Mouse (Mus musculus) frontal cortex, adult 2 months (tissue): Measurements from ENCODE around the gene Olfr155. TPM values are rescaled to one million over a fixed set of nuclear protein-coding genes. Genes with fewer than 3 reads are reported as not detected.
A peak's percentile ranks its signal among the peaks of the same experiment; 100 is the strongest.

ENCODE experiments used
- DNase-seq, 2 experiments: peaks; one replicate each; pipeline ENCODE4 v3.0.0; 2022; ENCODE audit warnings: low spot score in 1 of 2; ENCODE audit errors: extremely low spot score in 1 of 2
- polyA plus RNA-seq: library from polyadenylated mRNA; depleted of rRNA; stranded (reverse); fragments of >200 nt; gene quantifications from 2 replicates; pipeline ENCODE4 v1.2.3, GENCODE M21; 2012; rRNA removed

Olfr155 gene
- polyA plus RNA-seq, result 0.08 TPM in 1 of 2 replicates, not detected in the other

GRCm38 (mm10) chr4:43851265-43851664, at the start of gene Olfr155:
Gene Olfr155 (plus strand): TSS chr4:43851565.
- no peak for DNase-seq

DNA sequence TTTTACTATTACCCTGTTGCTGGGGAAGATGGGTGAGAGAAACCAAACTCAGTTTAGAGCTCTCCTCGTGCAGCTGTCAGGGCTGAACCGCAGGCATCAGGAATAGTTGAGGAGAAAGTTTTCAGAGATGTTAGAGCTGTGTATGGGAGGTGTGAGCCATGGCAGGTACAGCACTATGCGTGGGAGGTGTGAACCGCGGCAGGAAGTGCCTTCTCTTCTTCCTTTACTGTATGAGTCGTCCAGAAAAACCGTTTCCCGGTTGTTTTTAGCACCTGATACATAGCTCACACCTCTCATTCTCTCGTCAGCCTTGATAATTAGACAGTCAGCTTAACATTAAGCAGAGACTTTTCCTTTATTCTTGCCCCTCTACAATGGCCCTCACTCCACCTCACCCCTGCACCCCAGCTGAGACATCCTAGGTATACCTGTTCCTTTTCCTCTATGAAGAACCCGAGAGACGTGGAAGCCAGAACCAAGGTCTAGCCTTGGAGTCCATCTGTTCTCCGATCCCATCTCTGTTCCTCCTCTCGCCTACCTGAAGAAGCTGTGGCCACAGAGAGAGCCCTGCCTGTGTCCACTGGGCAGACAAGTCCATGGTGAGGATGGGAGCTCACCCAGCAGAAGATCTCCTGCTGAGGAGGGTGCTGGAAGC, 28.3 kb upstream of the Olfr155 start:
- DNase-seq, result peak; percentile 5 to 7

GRCm38 (mm10) chr4:43823845-43824337, 27.5 kb upstream of the Olfr155 start, which contains the start of gene Olfr156:
Gene Olfr156 (minus strand): TSS chr4:43823895.
- peak in 1 of 2 experiments; percentile 18 for DNase-seq

DNA sequence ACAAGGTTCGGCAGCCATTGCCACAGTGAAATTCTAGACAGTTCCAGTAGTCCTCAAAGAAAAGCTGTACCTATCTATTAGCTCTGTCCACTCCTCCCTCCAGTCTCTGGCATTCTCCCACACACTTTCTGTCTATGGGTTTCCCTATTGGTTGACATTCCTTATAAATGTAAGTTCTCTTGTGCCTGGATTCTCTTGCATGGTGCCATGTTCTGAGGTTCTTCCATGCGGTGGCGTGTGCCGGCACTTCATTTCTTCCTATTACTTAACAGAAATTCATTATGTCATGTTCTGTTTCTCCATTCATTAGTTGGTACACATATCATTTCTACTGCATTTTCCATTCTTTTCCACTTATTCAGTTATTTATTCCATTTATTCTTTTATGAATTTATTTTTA, 22.6 kb upstream of the Olfr155 start:
- no peak for DNase-seq

- no peak for DNase-seq
Observed at GRCm38 (mm10) chr4:43832031-43832430, 19.3 kb upstream of the Olfr155 start.

DNA sequence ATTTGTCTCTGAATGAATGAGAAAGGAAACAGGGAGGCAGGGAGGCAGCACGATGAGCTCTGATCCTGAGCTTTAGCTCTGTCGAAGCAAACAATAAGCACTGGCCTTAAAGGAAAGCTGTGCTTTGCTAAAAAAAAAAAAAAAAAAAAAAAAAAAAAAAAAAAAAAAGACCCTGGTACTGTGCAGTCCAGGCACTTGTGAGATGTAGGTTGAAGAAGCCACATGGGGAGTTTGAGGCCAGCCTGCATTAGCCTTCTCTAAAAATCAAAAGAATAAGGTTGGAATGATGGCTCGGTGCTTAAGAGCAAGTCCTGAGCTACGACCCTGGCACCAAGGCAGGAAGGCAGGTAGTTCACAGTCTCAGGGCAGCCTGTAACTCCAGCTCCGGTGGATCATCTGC, 17.6 kb upstream of the Olfr155 start:
- no peak for DNase-seq

DNA sequence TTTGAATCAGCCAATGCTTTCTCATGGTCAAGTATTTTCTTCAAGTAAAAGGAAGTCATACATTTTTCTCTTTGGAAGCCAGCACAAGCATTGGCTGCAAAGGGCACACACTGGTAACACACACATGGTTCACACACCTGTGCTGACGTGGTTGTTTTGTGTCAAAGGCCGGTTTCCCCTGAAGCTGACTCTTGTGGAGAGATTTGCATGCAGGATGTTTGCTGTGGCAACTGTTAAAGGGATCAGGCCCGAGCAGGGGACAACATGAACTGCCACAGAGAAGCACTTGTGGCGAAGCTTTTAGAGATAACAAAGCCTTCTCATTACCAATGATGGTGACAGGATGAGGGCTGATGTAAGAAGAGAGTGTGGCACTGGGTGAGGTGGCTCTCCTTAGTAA, 16.6 kb upstream of the Olfr155 start:
- DNase-seq, result no peak

- no peak for DNase-seq
Observed at GRCm38 (mm10) chr4:43838326-43838725, 13.0 kb upstream of the Olfr155 start.

DNA sequence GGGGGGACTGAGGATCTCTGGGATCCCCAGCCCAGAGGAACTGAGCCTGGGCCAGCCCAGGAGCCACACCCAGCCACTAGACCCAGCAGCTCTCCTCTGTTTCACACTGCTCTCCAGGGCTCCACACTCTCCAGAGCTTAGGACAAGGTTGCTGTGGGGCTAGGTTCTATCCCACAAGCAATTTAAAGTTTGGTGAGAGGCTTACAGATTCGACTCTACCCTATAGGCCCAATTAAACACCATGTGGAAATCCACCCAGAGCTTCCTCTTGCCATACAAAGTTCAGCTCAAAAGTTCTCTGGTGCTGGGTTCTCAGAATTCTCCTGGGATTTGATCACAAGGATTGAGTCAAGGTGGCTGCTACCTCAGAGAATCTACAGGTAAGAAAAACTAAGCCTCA, 11.3 kb upstream of the Olfr155 start, which contains the start of gene Olfr157:
Gene Olfr157, minus strand, starts transcription at position 101 of the 400 bp plus-strand sequence.
- no peak for DNase-seq

DNA sequence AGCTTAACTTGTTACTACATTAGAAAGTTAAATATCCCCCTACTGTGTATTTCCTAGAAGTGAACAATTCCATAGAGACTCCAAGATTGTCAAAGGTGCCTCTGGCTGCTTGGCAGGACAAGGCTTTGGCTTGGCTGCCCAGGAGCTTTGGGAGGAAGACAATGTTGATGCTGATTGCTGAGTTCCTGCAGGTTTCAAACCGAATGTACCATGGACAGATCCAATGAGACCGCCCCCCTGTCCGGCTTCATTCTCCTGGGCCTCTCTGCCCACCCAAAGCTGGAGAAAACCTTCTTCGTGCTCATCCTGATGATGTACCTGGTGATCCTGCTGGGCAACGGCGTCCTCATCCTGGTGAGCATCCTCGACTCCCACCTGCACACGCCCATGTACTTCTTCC, 2.7 kb downstream of the Olfr155 start:
- DNase-seq, result no peak

GRCm38 (mm10) chr4:43859886-43860285, 8.5 kb downstream of the Olfr155 start:
- no peak for DNase-seq

- peak in 1 of 2 experiments; percentile 89 for DNase-seq
Observed at GRCm38 (mm10) chr4:43860744-43861519, 9.6 kb downstream of the Olfr155 start.

GRCm38 (mm10) chr4:43863298-43863697, 11.9 kb downstream of the Olfr155 start:
- DNase-seq, result no peak

GRCm38 (mm10) chr4:43869821-43870220, 18.5 kb downstream of the Olfr155 start:
- no peak for DNase-seq

- no peak for DNase-seq
Observed at GRCm38 (mm10) chr4:43874501-43874900, 23.1 kb downstream of the Olfr155 start.

GRCm38 (mm10) chr4:43875160-43875918, 24.0 kb downstream of the Olfr155 start, which contains the start of gene Reck:
Gene Reck (plus strand): TSS chr4:43875530.
- peak; percentile 42 to 81 for DNase-seq

DNA sequence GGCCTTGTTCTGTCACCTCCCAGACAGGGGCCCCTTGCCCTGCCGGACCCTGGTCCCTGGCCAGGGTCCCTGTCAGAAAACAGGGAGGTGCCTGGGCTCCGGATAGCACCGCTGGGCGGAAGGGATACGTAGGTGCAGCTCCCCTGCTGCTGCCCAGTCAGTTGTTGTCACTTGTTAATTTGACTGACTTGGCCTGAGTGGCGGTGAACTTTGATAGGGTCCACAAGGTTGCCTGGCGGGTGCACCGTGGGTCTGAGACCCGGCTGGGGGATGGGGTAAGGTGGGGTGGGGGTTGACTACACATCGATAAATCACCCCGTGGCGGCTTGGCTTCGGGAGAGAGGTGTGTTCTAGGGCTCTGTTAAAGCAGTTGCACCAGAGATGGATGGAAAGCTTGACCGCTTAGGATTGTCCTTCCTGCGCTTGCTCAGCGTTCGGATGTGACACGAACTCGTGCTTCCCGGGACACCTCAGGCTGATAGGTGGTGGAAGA, 24.6 kb downstream of the Olfr155 start:
- peak in 1 of 2 experiments; percentile 28 for DNase-seq

- no peak for DNase-seq
Observed at GRCm38 (mm10) chr4:43877230-43877629, 25.9 kb downstream of the Olfr155 start.

DNA sequence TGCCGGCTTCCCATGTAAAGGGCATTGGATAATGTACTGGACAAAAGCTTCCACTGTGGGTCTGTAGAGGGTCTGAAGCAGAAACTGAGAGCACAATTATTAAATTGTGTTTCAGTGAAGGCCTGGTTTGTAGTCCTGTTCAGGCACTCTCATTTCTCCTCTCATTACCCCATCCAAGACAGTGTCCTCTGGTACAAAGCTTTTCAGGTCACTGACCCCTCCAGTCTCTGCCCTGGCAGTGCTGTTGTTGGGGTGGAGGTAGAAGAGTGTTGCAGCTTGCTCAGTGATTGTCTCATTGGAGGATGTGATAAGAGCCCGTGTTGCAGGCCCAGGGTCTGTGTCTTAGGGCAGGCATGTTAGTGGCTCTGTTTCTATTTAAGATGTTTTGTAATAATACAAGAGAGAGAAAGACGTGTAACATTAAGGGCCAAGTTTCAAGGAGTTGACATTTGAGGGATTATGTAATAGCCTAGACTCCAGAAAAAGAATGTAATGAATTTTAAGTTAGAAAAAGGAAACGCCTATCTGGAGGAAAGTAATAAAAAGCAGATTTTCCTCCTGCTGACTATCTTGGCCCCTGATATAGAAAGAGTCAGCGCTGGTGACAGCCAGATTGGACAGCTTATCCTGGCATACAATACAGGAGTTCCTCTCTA, 26.9 kb downstream of the Olfr155 start:
- DNase-seq, result no peak

GRCm38 (mm10) chr4:43879566-43879965, 28.2 kb downstream of the Olfr155 start:
- no peak for DNase-seq
